Mouse (Mus musculus) spleen, adult 2 months (tissue): ENCODE measurements around the gene Mrgprh.

Experiments used
- CTCF ChIP-seq: fragments of 200-500 bp; IDR thresholded peaks from 2 replicates; pipeline ENCODE4 v1.5.1; 2011; ENCODE audit warnings: mild to moderate bottlenecking, inconsistent platforms; ENCODE audit not compliant: insufficient read depth, insufficient read length, insufficient replicate concordance; ENCODE audit errors: extremely low read depth
- POLR2A ChIP-seq: fragments of 200-500 bp; IDR thresholded peaks from 2 replicates; pipeline ENCODE4 v1.6.1; 2011; ENCODE audit warnings: low read depth, low read length, inconsistent platforms

GRCm38 (mm10) chr17:12839475-12840267, 36.2 kb upstream of the Mrgprh start:
- TF ChIP-seq POLR2A (no peak), CTCF (no peak)
